Mouse (Mus musculus): ENCODE results near the gene Wnt5b.

- TF ChIP-seq CTCF (IDR thresholded peaks at IDR 0.05; ENCODE audit: extremely low read depth, insufficient read depth, low read length), result no peak
- TF ChIP-seq POLR2A (IDR thresholded peaks at IDR 0.05; ENCODE audit: extremely low read depth, insufficient read depth, low read length), result no peak
Measured at GRCm38 (mm10) chr6:119543456-119543802, 718 bp downstream of the Wnt5b start.
